Mouse (Mus musculus) myocyte (in vitro differentiated cells): ENCODE data around the gene Sema3e. TPM values are rescaled to one million over a fixed set of nuclear protein-coding genes. Genes with fewer than 3 reads are reported as not detected.

Source experiments
- H3K27me3 ChIP-seq: one replicate; pipeline ENCODE4 v1.6.1; 2011; ENCODE audit not compliant: control insufficient read depth, insufficient read depth, insufficient read length
- H3K36me3 ChIP-seq: one replicate; pipeline ENCODE4 v1.6.1; 2011; ENCODE audit not compliant: control insufficient read depth, insufficient read depth
- H3K4me2 ChIP-seq: one replicate; pipeline ENCODE4 v1.6.1; 2011; ENCODE audit warnings: low read depth, control low read depth
- H3K4me3 ChIP-seq: one replicate; pipeline ENCODE4 v1.5.1; 2011; ENCODE audit warnings: mild to moderate bottlenecking, control low read depth, moderate library complexity
- H3K79me2 ChIP-seq: one replicate; pipeline ENCODE4 v1.6.1; 2011; ENCODE audit not compliant: control insufficient read depth, insufficient read depth
- H3ac ChIP-seq: one replicate; pipeline ENCODE4 v1.6.1; 2011; ENCODE audit not compliant: control insufficient read depth, insufficient read length
- CEBPB ChIP-seq: IDR thresholded peaks from 2 replicates; pipeline ENCODE4 v1.6.1; 2011; ENCODE audit warnings: mild to moderate bottlenecking, moderate library complexity; ENCODE audit not compliant: poor library complexity, insufficient read depth, severe bottlenecking
- E2F4 ChIP-seq: IDR thresholded peaks from one replicate; pipeline ENCODE4 v1.6.1; 2011; ENCODE audit warnings: mild to moderate bottlenecking, control low read depth, moderate library complexity; ENCODE audit not compliant: insufficient read depth
- MAX ChIP-seq: IDR thresholded peaks from one replicate; pipeline ENCODE4 v1.6.1; 2011; ENCODE audit warnings: low read depth, mild to moderate bottlenecking, control low read depth
- MYOD1 ChIP-seq, 3 experiments: IDR thresholded peaks; one replicate each; pipeline ENCODE4 v1.6.1; 2011; ENCODE audit warnings: control low read depth in 2 of 3, low read depth in 2 of 3, mild to moderate bottlenecking in 2 of 3, moderate library complexity in 1 of 3; ENCODE audit not compliant: insufficient read length in 2 of 3, control insufficient read depth in 1 of 3
- MYOG ChIP-seq, 3 experiments: IDR thresholded peaks; one replicate each; pipeline ENCODE4 v1.6.1; 2011; ENCODE audit warnings: control low read depth in 2 of 3, low read depth in 2 of 3, mild to moderate bottlenecking in 2 of 3; ENCODE audit not compliant: insufficient read length in 2 of 3, control insufficient read depth in 1 of 3, insufficient read depth in 1 of 3
- POLR2A ChIP-seq: IDR thresholded peaks from one replicate; pipeline ENCODE4 v1.6.1; 2011; ENCODE audit warnings: low read depth, mild to moderate bottlenecking, control low read depth, moderate library complexity; ENCODE audit not compliant: insufficient read length
- POLR2AphosphoS2 ChIP-seq: IDR thresholded peaks from one replicate; pipeline ENCODE4 v1.6.1; 2011; ENCODE audit warnings: low read depth, control low read depth; ENCODE audit not compliant: insufficient read length
- REST ChIP-seq: IDR thresholded peaks from one replicate; pipeline ENCODE4 v1.6.1; 2011; ENCODE audit warnings: mild to moderate bottlenecking, control low read depth, moderate library complexity; ENCODE audit not compliant: insufficient read depth, insufficient read length
- SRF ChIP-seq: IDR thresholded peaks from one replicate; pipeline ENCODE4 v1.6.1; 2011; ENCODE audit warnings: low read depth; ENCODE audit not compliant: control insufficient read depth, insufficient read length
- TCF12 ChIP-seq: IDR thresholded peaks from one replicate; pipeline ENCODE4 v1.6.1; 2011; ENCODE audit warnings: mild to moderate bottlenecking, control low read depth; ENCODE audit not compliant: poor library complexity, insufficient read depth, severe bottlenecking
- TCF3 ChIP-seq: IDR thresholded peaks from one replicate; pipeline ENCODE4 v1.6.1; 2011; ENCODE audit warnings: low read depth, control low read depth; ENCODE audit not compliant: insufficient read length
- USF1 ChIP-seq: IDR thresholded peaks from one replicate; pipeline ENCODE4 v1.6.1; 2011; ENCODE audit warnings: low read depth, mild to moderate bottlenecking, control low read depth, moderate library complexity
- polyA plus RNA-seq: library from polyadenylated mRNA; unstranded; fragments of >200 nt; fragmentation: generic; extraction: Trizol; gene quantifications from one replicate; pipeline ENCODE4 v1.2.1, GENCODE M21; 2012; ENCODE audit warnings: missing spikeins

The Sema3e gene
- polyA plus RNA-seq, 1 experiment = 9.9 TPM

DNA sequence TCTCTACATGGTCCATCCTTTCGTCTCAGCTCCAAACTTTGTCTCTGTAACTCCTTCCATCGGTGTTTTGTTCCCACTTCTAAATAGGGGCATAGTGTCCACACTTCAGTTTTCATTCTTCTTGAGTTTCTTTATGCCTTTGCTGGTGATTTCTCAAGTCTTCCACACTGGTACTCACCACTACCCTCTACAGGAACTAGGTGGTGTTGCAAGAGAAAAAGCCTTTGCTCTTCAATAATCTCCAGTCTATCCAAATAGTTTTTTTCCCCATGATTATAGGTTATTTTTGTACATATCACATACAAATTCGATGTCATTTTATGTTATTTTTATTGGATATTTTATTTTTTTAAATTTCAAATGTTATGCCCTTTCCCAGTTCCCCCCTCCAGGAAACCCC, 142.7 kb downstream of the Sema3e start:
- Histone ChIP-seq H3K27me3 (no peaks in the 10 kb centered on the region), H3K4me3 (no peak overlapping the region), H3ac (no peak overlapping the region), H3K36me3 (peaks cover 14% of the 10 kb centered on the region), H3K79me2 (no peaks in the 10 kb centered on the region), H3K4me2 (no peak overlapping the region)
- TF ChIP-seq MYOD1 (IDR thresholded peaks at IDR 0.05; ENCODE audit: control insufficient read depth in 1 of 3, insufficient read length in 2 of 3, low read depth in 2 of 3) (no peak), E2F4 (no peak), SRF (no peak), POLR2A (no peak), USF1 (no peak), TCF12 (no peak), POLR2AphosphoS2 (no peak), CEBPB (no peak), REST (no peak), TCF3 (no peak), MAX (no peak), MYOG (IDR thresholded peaks at IDR 0.05; ENCODE audit: control insufficient read depth in 1 of 3, insufficient read depth in 1 of 3, insufficient read length in 2 of 3, low read depth in 2 of 3) (no peak)

DNA sequence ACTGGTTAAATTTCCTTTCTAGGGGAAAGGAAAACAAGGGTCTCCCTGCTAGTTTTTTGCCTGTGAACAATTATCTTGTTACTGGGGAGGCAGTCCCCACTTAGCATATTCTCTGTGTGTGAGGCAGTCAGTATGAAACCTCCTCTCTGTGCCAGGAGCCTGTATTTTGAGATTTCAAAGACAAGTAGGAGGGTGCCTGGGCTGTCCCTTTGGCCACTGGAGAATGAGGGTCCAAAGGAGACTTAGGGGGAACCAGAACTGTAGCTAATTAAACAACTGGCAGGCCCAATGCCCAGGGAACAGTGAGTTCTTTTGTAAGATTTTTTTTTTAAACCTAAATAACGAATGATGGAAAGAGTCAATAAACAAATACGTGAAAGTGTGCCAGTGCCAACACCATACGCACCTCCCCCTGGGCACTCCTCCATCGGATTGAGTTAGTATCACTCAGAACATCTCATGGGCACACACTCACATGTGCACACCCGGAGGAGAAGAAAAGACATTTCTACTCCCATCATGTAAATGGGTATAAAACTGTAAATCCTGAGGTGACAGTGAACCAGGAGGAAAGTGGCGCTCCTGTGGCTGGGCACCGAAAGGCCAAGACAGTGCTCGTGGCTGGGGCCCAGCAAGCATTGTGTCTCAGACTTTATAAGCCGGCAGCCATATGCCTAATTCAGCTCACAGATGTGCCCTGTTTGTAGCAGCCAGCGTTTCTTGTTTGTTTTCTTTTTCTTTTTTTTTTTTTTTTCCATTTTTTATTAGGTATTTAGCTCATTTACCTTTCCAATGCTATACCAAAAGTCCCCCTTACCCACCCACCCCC, 148.5 kb downstream of the Sema3e start:
- H3ac ChIP-seq = no peak overlapping the region
- H3K4me2 ChIP-seq = no peak overlapping the region
- H3K27me3 ChIP-seq = no peaks in the 10 kb centered on the region
- H3K79me2 ChIP-seq = no peaks in the 10 kb centered on the region
- H3K4me3 ChIP-seq = no peak overlapping the region
- TF ChIP-seq MYOG (IDR thresholded peaks at IDR 0.05; ENCODE audit: control insufficient read depth in 1 of 3, insufficient read depth in 1 of 3, insufficient read length in 2 of 3, low read depth in 2 of 3) (no peak), POLR2A (no peak), TCF12 (no peak), MYOD1 (IDR thresholded peaks at IDR 0.05; ENCODE audit: control insufficient read depth in 1 of 3, insufficient read length in 2 of 3, low read depth in 2 of 3) (no peak), TCF3 (no peak), SRF (no peak), USF1 (no peak), POLR2AphosphoS2 (no peak), CEBPB (no peak), E2F4 (no peak), MAX (no peak), REST (no peak)
- peaks cover 6% of the 10 kb centered on the region for H3K36me3 ChIP-seq

DNA sequence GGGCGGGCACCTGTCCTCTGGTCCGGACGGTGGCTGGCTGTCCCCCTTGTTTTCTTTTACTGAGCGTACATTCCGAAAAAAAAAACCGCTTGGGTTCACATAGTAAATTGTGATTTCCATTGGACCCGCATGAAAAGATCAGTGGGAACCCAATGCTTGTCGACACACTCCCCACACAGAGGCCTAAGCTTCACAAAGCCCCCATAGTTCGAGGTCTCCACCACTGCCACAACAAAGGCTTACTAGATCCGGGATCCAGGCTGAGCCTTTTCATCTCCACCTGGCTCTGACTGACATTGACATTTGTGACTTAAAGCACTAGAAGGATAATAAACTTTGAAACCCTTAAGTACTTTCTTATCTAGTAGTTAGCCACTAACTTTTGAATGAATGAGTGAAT, 155.5 kb downstream of the Sema3e start:
- TF ChIP-seq MYOD1 (IDR thresholded peaks at IDR 0.05; ENCODE audit: control insufficient read depth in 1 of 3, insufficient read length in 2 of 3, low read depth in 2 of 3) = no peak
- TF ChIP-seq MAX = no peak
- TF ChIP-seq USF1 = no peak
- no peak for TF ChIP-seq SRF
- no peak for TF ChIP-seq E2F4
- TF ChIP-seq CEBPB = no peak
- no peak for TF ChIP-seq TCF12
- TF ChIP-seq REST = no peak
- no peak for TF ChIP-seq TCF3
- TF ChIP-seq POLR2A = no peak
- no peak for TF ChIP-seq MYOG (IDR thresholded peaks at IDR 0.05; ENCODE audit: control insufficient read depth in 1 of 3, insufficient read depth in 1 of 3, insufficient read length in 2 of 3, low read depth in 2 of 3)
- TF ChIP-seq POLR2AphosphoS2 = no peak
- no peak overlapping the region for H3K4me3 ChIP-seq
- no peaks in the 10 kb centered on the region for H3K27me3 ChIP-seq
- H3K4me2 ChIP-seq = no peak overlapping the region
- H3K36me3 ChIP-seq = no peaks in the 10 kb centered on the region
- H3K79me2 ChIP-seq = no peaks in the 10 kb centered on the region
- H3ac ChIP-seq = no peak overlapping the region

DNA sequence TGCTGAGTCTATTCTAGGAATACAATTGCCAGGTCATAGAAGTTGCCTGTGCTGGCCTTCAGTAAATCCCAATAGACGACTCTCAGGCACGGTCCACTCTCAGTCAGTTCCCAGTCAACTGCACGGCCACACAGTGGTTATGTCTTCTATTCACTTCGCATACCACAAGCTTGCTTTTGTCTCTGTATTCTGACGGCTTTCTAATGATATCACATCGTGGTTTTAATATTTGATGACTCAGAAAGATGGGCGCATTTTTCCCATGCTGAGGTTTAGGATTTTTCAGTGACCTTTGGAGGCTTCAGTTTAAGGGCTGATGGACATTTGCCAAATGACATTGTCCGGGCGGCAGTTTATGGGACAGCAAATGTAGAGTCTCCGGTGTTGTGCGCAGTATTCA, 157.1 kb downstream of the Sema3e start:
- TF ChIP-seq MYOG (IDR thresholded peaks at IDR 0.05; ENCODE audit: control insufficient read depth in 1 of 3, insufficient read depth in 1 of 3, insufficient read length in 2 of 3, low read depth in 2 of 3) = no peak
- no peaks in the 10 kb centered on the region for H3K27me3 ChIP-seq
- no peaks in the 10 kb centered on the region for H3K79me2 ChIP-seq
- H3K36me3 ChIP-seq = no peaks in the 10 kb centered on the region
- peak overlapping the region; percentile 61 for H3K4me2 ChIP-seq
- H3ac ChIP-seq = no peak overlapping the region
- no peak overlapping the region for H3K4me3 ChIP-seq

DNA sequence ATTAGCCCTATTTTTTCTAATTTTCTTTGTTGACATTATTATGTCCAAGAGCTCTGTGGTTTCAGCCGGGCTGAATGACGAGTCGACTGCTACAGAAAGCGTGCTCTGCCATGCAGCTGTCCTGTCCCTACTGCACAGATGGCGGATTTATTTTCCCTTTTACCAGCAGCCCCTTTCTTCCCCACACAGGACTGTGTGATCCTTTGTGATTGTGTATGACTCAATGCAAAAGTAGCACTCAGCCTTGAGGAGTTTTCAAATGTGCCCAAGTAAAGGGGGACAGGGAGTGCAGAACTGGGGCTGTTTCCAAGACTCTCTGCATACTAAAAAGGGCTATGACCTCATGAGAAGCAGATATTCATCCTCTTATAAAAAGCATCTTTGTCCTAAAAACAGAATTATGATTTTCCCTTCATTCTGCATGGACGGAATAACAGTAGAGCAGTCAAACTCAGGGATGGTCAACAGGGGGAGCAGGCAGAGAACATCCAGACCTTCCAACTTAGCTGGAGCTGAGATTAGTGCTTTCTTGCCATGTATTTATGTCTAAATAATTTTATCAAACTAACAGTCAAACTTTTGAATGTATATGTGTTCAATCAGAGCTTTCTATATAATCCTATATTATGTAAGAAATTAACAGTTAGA, 170.2 kb downstream of the Sema3e start:
- Histone ChIP-seq H3K27me3 (no peaks in the 10 kb centered on the region), H3K79me2 (no peaks in the 10 kb centered on the region), H3K4me2 (peak overlapping the region; percentile 57), H3K36me3 (no peaks in the 10 kb centered on the region), H3K4me3 (no peak overlapping the region), H3ac (no peak overlapping the region)
- peak; percentile 46 for TF ChIP-seq TCF3
- no peak for TF ChIP-seq SRF
- TF ChIP-seq MYOD1 (IDR thresholded peaks at IDR 0.05; ENCODE audit: control insufficient read depth in 1 of 3, insufficient read length in 2 of 3, low read depth in 2 of 3) = peak; percentile 28 to 96 (median 93)
- TF ChIP-seq MYOG (IDR thresholded peaks at IDR 0.05; ENCODE audit: control insufficient read depth in 1 of 3, insufficient read depth in 1 of 3, insufficient read length in 2 of 3, low read depth in 2 of 3) = peak; percentile 37 to 87 (median 70)
- peak; percentile 84 for TF ChIP-seq TCF12
- no peak for TF ChIP-seq CEBPB
